Mouse (Mus musculus): ENCODE data around the gene Lrig3.

The Lrig3 gene

DNA sequence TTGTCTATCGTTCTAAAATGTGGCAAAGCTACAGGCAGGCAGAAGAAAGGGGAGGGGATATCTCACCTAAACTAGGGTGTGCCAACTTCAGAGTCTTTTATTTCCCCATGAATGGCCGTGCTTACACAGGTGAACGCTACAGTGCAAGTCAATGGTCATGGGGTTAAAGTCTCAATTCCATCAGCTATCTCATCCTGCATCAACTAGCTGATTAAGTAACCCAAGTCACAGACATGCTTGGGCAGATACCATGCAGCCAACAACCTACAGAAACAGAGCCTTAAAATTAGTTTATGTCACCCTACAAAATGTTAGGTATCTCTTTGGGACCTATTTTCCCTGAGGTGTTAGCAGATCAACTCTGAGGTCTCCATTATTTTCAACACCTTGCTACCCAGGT, 1.3 kb upstream of the Lrig3 start:
- DNase-seq (ENCODE audit: low read depth), result no peak

DNA sequence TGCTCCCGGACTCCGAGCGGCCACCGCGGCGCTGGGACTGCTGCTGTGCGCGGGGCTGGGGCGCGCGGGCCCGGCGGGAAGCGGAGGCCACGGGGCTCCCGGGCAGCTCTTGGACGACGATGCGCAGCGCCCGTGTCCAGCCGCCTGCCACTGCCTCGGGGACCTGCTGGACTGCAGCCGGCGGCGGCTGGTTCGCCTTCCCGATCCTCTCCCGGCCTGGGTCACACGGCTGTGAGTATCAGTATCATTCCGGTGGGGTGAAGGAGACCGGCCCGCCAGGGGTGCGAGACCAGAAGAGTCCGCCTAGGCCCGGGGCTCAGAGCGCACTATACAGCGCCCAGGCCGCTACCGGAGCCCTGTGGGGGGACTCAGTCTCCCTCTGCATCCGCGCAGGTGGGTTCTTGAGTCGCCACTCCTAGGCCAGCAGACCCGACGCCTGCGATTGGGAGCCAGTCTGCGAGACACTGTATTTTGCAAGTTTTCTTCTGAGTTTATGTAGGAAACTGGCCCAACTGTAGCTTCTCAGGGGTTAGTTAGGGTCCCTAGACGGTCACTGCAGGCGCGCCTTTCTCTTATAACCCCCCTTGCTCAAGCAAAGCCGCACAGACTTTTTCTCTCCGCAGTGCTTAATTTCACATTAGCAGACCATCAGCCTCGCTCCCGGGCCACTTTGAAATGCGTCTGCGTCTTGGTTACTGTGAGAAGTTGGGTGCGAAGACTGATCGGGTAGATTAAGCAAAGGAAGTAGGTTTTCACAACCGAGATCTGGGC, 698 bp downstream of the Lrig3 start:
- DNase-seq (ENCODE audit: low read depth), result peak; percentile 65

DNA sequence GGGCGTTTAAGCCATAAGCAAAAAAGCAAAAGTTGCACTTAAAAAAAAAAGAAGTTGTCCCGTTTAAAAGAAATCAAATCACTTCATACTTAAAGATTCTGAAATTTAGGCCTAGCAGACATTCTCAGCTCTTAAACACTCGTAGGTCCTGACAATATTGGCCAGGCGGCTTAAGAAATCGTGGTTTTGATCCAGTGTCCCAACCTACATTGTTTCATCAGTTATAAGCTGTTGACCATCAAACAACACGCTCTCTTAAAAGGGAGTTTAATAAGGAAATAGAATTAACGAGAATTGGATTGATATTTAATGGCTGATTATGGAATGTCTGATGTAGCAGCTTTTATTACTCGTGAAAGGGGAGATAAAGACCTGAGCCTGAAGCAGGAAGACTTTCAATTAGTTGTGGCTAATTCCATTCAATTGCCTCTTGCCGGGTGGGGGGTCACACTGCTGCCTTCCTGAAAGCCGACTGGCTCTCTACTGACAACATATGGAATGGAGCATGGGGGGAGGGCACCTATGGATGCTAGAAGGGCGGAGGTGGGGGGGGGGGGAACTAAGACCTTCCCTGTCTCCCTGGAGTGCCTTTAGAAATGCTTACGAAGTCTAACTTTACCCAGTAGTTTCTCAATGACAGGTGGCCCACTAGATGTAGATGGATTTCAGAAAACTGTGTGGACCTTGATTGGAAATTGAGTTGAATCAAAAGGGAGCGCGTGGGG, 1.6 kb downstream of the Lrig3 start:
- DNase-seq (ENCODE audit: low read depth), result peak; percentile 67

DNA sequence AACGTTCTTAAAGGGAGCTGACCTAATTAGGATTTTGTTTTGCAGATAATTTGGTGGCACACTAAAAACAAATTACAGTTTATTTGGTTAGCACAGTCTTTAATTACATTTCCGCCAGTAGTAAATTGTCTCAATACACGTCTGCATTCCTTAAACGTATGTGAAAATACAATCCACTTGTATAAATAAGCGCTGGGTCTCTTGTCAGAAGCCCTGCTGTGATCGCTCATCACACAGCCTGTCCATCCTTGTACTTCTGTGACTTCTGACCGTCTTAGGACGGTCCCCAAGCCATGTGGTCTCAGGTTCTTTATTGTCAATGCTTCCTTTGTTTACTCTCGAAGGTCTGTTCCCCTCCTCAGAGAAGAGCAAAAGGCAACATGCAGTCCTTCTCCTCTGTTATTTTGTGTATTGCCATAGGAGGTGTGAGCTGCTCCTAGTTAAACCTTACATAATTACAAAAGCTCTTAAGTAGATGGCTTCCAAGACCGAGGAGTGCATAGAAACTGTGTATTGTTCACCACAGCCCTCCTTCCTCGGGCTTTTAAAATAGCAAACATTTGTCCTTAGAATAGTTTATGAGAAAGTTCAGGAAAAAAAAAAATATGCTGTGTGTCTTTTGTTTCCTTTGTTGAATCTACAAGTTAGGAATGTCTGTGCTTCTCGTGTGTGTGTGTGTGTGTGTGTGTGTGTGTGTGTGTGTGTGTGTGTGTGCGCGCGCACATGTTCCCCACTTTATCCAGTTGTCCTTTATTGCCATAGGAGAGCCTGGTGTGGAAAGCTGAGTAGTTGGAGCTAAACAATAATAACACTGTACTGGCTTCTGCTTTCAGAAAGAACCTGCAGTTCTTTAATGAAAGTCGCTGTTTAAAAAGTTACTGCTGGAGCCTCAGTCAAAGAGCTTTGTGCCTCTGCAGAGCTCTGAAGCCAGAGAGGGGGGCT, 2.5 kb downstream of the Lrig3 start:
- DNase-seq (ENCODE audit: low read depth), result peak; percentile 68

DNA sequence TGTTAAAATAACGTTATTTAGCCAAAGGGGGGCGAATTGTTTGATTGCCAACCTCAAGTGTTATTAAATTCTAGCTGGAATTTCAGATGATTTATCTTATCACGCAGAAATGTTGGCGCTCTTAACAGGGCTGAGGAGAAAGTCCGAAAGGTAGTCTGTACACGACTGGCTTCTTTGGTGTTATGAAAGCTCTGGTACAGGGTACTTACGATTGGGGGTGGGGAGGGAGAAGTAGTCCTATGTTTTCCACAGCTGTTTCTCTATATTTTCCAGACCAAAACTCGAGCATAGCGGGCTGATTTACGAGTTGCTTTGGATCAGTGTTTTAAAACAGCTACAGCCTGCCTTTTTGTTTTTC, 3.1 kb downstream of the Lrig3 start:
- peak; percentile 73 for DNase-seq (ENCODE audit: low read depth)

DNA sequence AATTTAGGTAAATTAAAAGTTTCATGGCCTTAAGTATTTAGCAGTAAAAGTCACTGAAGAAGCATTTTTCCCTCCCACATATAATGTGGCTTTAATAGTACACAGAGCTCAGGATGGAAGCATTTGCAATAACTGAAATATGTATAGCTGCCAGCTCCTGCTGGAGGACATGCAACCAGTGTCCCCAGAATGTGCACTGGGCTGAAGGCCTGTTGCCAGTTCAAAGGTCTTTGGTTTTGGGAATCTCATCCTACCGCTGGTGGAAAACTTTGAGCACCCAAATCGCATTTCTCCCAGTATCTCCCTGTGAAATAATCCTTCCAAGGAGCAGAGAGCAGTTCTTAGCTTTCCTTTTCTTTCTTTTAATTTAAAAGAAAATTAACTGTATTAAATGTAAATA, 4.1 kb downstream of the Lrig3 start:
- peak; percentile 16 for DNase-seq (ENCODE audit: low read depth)

DNA sequence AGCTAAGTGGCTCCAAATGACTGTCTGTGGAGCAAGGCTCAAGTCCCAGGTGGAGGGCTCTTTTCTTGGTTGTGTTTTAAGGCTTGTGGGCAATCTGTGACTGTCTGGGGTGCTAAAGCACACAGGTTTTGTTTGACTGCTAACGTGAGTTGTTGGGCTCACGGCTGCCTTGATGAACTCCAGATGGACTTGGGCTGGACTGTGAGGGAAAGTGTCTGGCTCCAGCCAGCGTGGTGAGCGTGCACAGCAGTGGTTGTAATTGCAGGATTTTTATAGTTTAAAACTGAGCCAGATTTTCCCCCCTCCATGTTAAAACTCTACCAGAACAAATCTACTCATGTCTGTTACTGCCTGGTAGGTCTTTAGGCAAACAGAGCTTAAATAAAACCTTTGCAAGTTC, 4.5 kb downstream of the Lrig3 start:
- DNase-seq (ENCODE audit: low read depth), result peak; percentile 87

DNA sequence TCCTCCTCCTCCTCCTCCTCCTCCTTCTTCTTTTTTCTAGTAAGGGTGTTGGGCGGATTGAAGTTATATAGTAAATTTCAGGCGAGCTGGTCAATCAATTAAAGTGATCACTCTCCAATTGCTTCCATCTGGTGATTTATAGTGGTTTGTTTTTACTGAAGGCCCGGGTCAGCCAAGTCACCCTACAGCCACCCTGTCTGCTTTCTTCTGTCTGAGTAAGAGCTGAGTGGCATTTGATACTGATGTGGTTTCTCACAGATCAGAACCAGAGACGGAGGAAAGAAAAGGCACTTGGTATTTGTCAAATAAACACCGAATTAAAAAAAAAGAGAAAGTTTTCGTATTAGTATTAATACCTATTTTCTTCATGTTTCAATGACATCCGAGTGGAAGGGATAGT, 7.8 kb downstream of the Lrig3 start:
- peak; percentile 27 for DNase-seq (ENCODE audit: low read depth)

DNA sequence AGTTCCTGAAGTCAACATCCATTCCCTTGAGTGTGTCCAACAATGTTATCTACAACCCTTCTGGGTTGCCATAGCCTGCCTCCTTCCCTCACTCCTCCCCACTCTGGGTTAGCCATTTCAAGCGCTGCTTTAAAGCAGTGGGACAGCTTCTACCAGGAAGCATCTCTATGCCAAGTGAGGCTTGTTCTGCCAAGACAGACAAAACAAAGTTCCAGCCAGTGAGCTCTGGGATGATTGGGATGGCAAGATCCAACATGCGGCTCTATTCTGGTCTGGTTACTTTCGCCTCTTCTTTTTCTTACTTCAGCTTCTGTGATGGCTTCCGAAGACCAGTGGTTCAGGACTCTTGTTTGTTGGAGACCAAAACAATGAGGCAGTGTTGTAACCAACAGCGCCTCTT, 16.0 kb downstream of the Lrig3 start:
- DNase-seq (ENCODE audit: low read depth), result no peak

DNA sequence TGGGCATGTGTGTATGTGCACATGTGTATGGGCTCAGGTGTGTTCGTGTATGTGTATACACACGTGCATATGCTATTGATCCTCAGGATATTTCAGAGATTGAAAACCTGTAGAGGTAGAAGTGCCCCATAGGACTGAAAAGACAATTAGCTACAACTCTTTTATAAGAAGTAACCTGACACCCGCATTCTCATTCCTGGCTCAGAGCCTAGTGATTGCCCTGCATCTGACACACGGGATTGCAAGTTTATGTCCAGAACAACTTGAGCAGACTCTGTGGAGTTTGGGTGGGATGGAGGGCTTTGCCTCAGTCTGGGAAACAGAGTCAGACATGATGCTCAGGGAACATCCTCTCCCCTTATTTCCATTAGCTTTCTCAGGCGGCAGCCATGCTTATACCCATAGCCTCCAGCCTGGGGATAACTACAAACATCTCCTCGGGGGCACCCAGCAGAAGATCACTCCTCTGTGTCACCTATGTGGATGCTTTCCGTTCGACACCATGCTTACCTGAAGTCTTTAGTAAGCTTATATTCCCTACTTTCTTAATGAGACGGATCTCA, 18.6 kb downstream of the Lrig3 start:
- peak; percentile 71 for DNase-seq (ENCODE audit: low read depth)

DNA sequence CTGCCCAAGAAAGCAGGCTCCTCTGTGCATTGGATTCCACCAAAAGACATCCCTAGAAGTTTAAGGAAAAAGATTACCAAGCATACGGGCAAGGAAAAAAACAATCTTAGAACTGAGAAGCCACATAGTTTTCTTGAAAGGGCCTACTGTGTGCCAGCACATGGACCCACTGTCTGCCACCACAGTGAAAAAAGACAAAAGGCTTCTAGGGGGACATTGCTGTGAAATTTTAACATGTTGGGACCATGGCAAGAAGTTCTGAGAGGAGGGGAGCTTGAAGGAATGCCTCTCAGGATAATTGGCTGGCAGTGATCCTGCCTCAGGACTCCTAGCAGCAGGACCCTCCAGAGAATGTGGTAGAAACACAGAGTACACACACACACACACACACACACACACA, 19.8 kb downstream of the Lrig3 start:
- no peak for DNase-seq (ENCODE audit: low read depth)

DNA sequence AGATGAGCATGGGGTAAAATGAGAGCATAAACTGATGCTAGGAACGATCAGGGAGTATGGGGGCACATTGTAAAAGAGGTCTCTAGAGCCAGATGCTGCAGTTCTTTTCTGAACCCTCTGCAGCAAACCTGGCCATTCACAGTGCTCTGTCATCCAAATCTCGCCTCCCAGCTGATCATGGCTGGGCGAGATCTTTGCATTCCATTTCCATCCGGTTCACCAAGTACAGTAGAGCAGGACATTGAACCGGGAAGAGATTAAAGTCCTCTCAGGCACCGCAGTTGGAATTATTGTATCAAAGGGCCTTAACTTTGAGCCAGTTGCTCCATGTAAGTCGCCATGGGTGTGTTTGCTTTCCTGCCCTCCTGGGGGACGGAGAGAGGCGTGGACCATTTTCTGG, 20.5 kb downstream of the Lrig3 start:
- no peak for DNase-seq (ENCODE audit: low read depth)

DNA sequence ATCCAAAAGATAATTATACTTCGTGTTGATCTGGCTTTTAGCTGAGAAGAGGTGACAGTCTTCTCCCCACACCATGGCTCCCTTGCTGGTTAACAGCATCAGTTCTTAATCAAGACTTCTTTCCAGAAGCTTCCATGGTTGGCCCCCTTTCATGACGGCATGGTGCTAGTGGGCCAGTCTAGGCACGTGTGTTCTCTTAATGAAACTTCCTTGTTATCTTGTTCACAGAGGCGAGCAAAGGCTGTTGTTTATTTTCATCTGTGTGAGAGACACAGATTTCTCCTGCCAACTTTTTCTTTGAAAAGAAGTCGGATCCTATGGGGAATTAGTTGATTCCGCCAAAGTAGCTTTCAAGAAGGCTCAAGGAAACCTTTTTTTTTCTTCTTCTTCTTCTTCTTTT, 21.3 kb downstream of the Lrig3 start:
- DNase-seq (ENCODE audit: low read depth), result no peak

DNA sequence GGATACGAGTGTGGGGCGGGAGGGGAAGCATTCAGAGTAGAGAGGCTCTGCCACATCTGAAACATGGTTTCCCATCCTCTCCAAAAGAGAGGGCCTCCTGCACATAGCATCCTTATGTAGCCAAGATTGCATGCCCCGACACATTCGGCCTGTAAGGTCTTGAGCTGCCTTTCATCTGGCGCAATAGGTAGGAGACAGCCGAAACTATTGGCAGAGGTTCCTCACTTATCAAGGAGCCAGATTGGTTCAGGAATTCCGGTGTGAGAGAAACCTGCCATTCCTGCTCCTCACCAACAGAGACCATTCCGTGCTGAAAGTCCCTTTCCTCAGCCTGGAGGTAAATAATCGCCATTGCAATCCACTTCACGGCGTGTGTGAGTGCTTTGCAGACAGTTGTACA, 22.1 kb downstream of the Lrig3 start:
- no peak for DNase-seq (ENCODE audit: low read depth)

DNA sequence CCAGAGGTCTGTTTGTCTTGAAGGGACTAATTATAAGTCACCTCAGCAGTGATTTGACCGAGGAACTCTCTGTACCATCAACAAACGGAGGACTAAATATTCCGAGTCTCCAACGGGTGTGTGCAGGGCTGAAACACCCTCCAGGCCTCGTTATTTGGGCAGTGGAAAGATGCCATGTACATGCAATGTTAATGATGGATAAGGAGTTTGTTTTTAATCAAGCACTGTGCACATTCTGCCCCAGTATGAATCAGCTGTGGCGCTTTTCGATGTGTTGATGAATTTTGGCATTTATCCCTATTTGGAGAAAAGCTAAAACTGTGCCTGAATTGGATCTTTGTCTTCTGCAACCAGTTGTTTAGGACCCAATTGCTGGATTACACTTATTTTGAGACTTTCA, 23.9 kb downstream of the Lrig3 start:
- DNase-seq (ENCODE audit: low read depth), result no peak

DNA sequence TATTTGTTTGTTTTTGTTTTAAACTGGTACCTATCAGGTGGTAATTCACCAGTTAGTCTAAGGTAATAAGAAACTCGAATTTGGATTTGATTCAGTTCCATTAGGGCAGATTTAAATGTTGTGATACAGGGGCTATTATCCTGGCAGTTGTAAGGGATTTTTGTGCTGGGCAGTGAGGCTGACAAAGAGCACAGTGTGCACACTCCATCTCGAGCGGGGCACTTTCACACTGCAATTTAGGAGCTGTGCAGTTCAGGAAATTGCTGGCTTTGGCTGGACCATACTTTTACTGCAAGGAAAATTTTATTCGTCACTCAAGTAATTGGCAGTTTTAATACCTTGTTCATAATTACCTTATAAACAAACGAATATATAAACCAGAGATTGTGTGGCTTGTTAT, 24.4 kb downstream of the Lrig3 start:
- DNase-seq (ENCODE audit: low read depth), result no peak

DNA sequence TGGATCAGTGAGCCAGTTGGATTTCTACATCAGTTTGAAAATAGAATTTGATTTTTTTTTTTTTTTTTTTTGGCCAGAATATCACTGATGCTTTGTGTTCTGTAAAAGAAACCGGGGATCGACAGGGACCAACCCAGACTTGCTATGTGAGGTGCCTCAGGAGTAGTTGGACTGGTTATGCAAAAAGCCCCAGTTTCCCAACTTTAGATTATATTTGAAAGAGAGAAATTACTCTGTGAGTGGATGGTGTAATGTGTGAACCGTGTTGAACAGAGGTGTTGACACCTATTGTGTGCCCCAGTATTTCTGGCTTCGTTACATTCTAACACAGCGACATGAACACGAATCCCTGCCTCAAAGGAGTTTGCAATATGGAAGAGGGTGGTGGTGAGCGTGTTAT, 25.9 kb downstream of the Lrig3 start:
- no peak for DNase-seq (ENCODE audit: low read depth)

DNA sequence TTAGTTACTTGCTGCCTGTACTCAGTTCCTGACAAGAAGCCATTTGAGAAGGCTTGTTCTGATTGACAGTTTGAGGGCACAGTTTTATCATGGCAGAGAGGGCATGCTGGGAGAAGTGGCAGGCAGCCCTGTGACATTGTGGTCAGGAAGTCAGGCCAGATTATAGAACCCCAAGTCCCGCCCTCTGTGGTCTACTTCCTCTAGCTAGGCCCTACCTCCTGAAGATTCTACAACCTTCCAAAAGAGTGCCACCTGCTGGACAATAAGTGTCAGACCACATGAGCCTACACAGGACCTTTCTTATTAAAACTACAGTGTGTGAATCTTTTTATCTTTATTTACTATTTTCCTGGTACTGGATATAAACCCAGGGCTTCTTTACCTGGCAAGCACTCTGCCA, 28.9 kb downstream of the Lrig3 start:
- DNase-seq (ENCODE audit: low read depth), result peak; percentile 73

DNA sequence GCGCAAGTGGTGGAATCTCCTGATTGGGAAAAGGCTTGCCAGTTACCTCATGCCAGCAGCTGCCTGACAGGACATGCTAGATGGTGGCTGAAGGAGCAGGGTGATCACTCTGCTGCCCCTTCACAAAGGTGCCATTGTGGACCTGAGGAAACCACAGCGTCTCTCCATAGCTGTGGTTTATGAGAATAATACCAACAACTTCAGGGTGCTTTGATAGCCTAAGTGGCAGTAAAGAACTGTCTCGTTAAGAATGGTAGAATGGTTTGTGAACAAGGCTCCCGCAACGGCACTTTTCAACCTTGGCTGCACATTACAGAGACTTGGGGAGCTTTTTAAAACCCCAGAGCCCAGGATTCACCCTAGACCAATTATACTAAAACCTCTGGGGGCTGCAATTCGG, 29.7 kb downstream of the Lrig3 start:
- DNase-seq (ENCODE audit: low read depth), result no peak

DNA sequence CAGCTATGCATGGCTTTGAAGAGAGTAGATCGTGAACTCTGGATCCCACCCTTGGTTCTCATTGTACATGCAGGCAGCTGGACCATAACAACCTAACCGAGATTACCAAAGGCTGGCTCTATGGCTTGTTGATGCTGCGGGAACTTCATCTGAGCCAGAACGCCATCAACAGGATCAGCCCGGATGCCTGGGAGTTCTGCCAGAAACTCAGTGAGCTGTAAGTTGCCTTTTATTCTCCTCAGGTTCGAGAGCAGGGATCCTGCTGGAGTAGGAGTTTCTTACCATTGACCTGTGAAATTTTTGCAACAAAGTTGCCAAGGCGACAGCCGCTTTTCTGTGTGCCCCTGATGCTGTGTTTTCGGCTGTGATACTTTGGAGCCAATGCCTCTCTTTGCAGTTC, 31.0 kb downstream of the Lrig3 start:
- DNase-seq (ENCODE audit: low read depth), result no peak

DNA sequence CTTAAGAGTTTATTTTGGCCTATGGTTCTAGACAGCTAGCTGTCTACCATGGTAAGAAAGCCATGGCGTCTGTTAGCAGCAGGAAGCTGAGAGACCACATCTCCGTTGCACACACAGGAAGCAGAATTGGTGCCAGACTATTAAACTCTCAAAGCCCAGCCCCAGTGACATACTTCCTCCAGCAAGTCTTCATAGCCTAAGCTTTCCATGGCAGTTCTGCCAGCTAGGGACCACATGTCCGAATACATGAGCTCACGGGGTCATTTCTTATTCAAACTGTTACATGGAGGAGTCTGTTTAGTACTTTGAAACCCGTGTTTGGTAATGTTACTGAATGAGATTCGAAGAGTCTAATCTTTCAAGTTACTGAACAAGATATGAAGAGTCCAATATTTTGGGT, 33.6 kb downstream of the Lrig3 start:
- no peak for DNase-seq (ENCODE audit: low read depth)

DNA sequence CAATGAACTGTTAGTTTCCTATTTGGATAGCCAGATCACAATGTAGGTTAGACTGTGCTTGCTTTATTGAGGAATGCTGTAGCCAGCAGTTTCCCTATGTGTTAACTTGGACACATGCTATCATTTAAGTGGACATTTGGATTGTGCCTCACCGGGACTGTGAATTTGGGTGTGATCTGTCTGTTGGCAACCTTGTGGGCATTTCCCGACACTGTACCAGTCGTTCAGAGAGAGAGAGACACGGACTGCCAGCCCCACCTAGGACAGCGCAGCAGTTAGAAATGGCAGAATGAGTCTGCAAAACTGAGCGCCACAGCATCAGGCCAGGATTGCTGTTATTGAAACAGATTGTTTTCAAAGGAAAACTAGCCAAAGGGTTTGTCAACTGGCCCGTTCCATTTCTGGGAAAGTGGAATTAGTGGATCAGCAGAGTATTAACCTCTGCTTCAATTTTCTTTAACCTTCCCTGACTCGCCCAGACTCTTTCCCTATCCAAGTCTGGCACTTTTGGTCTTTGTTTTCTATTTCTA, 35.0 kb downstream of the Lrig3 start:
- peak; percentile 25 for DNase-seq (ENCODE audit: low read depth)
